Mouse (Mus musculus): ENCODE data around the gene Pjvk. TPM values are rescaled to one million over a fixed set of nuclear protein-coding genes. Genes with fewer than 3 reads are reported as not detected.

Pjvk gene
- polyA plus RNA-seq, 1 experiment from 2014 or later: 0.55 TPM

GRCm38 (mm10) chr2:76643801-76644200, 4.5 kb upstream of the Pjvk start:
- H3K9ac ChIP-seq: no peak overlapping the region
- H3K4me2 ChIP-seq: no peak overlapping the region
- H3K4me1 ChIP-seq (replicated peaks): peaks cover 14% of the 10 kb centered on the region
- ATAC-seq (ENCODE audit: low FRiP score): no peak
- no peaks in the 10 kb centered on the region for H3K9me3 ChIP-seq
- no peak overlapping the region for H3K27ac ChIP-seq
- H3K36me3 ChIP-seq: peaks cover 50% of the 10 kb centered on the region
- H3K27me3 ChIP-seq: no peaks in the 10 kb centered on the region
- H3K4me3 ChIP-seq: no peak overlapping the region

GRCm38 (mm10) chr2:76647441-76647869, 821 bp upstream of the Pjvk start:
- Histone ChIP-seq H3K4me2 (peak overlapping the region; percentile 76), H3K9me3 (no peaks in the 10 kb centered on the region), H3K4me3 (peak overlapping the region; percentile 84), H3K27ac (peak overlapping the region; percentile 96), H3K4me1 (replicated peaks) (peaks cover 16% of the 10 kb centered on the region), H3K9ac (peak overlapping the region; percentile 93), H3K36me3 (peaks cover 15% of the 10 kb centered on the region), H3K27me3 (no peaks in the 10 kb centered on the region)
- WGBS: under 1% methylated on average over 21 of the region's 32 CpGs
- ATAC-seq (ENCODE audit: low FRiP score): peak; percentile 70

- Histone ChIP-seq H3K4me3 (peak overlapping the region; percentile 84), H3K27ac (peak overlapping the region; percentile 96), H3K27me3 (no peaks in the 10 kb centered on the region), H3K36me3 (peaks cover 8% of the 10 kb centered on the region; the same call in 1 of the 2 replicates), H3K9me3 (no peaks in the 10 kb centered on the region; the same call in 1 of the 2 replicates), H3K4me1 (replicated peaks) (peaks cover 16% of the 10 kb centered on the region), H3K4me2 (peak overlapping the region; percentile 76), H3K9ac (peak overlapping the region; percentile 93)
- peak; percentile 57 for ATAC-seq (ENCODE audit: low FRiP score)
- 28% methylated on average over 13 of the region's 13 CpGs for WGBS
These were observed 428 bp downstream of the Pjvk start for GRCm38 (mm10) chr2:76648666-76649141.

- no peak for ATAC-seq (ENCODE audit: low FRiP score)
- WGBS: 97% methylated on average over 4 of the region's 4 CpGs
- Histone ChIP-seq H3K4me3 (no peak overlapping the region), H3K9me3 (no peaks in the 10 kb centered on the region; the same call in 1 of the 2 replicates), H3K27me3 (no peaks in the 10 kb centered on the region), H3K27ac (no peak overlapping the region), H3K4me2 (no peak overlapping the region), H3K4me1 (replicated peaks) (peaks cover 6% of the 10 kb centered on the region), H3K9ac (no peak overlapping the region), H3K36me3 (no peaks in the 10 kb centered on the region)
These were observed 4.8 kb downstream of the Pjvk start for GRCm38 (mm10) chr2:76653070-76653469.

GRCm38 (mm10) chr2:76654646-76655045, 6.4 kb downstream of the Pjvk start:
- Histone ChIP-seq H3K9ac (no peak overlapping the region), H3K27me3 (no peaks in the 10 kb centered on the region), H3K9me3 (no peaks in the 10 kb centered on the region; the same call in 1 of the 2 replicates), H3K27ac (no peak overlapping the region), H3K4me1 (replicated peaks) (no peaks in the 10 kb centered on the region; the same call in 1 of the 2 replicates), H3K4me2 (no peak overlapping the region), H3K4me3 (no peak overlapping the region), H3K36me3 (no peaks in the 10 kb centered on the region)
- WGBS: 77% methylated on average over 5 of the region's 5 CpGs
- ATAC-seq (ENCODE audit: low FRiP score): no peak

GRCm38 (mm10) chr2:76655444-76655843, 7.2 kb downstream of the Pjvk start:
- Histone ChIP-seq H3K9ac (no peak overlapping the region), H3K27ac (no peak overlapping the region), H3K4me1 (replicated peaks) (no peaks in the 10 kb centered on the region; the same call in 1 of the 2 replicates), H3K4me3 (no peak overlapping the region), H3K4me2 (no peak overlapping the region), H3K27me3 (no peaks in the 10 kb centered on the region), H3K36me3 (no peaks in the 10 kb centered on the region), H3K9me3 (no peaks in the 10 kb centered on the region; the same call in 1 of the 2 replicates)
- ATAC-seq (ENCODE audit: low FRiP score): no peak
- 84% methylated on average over 3 of the region's 3 CpGs for WGBS

GRCm38 (mm10) chr2:76655982-76656381, 7.7 kb downstream of the Pjvk start:
- no peaks in the 10 kb centered on the region for H3K27me3 ChIP-seq

GRCm38 (mm10) chr2:76658551-76658950, 10.3 kb downstream of the Pjvk start:
- Histone ChIP-seq H3K4me2 (no peak overlapping the region), H3K9ac (no peak overlapping the region), H3K4me3 (no peak overlapping the region), H3K4me1 (replicated peaks) (no peaks in the 10 kb centered on the region; the same call in 1 of the 2 replicates), H3K9me3 (no peaks in the 10 kb centered on the region), H3K27me3 (no peaks in the 10 kb centered on the region), H3K36me3 (peaks cover 8% of the 10 kb centered on the region), H3K27ac (no peak overlapping the region)
- no peak for ATAC-seq (ENCODE audit: low FRiP score)
- 82% methylated on average over 13 of the region's 13 CpGs for WGBS

More at GRCm38 (mm10) chr2:76655982-76656381, 7.7 kb downstream of the Pjvk start:
- no peak for ATAC-seq (ENCODE audit: low FRiP score)
- H3K9me3 ChIP-seq: no peaks in the 10 kb centered on the region; the same call in 1 of the 2 replicates
- WGBS: 6% methylated on average over 1 of the region's 1 CpGs
- H3K9ac ChIP-seq: no peak overlapping the region
- H3K36me3 ChIP-seq: no peaks in the 10 kb centered on the region
- H3K4me2 ChIP-seq: no peak overlapping the region
- no peaks in the 10 kb centered on the region; the same call in 1 of the 2 replicates for H3K4me1 ChIP-seq (replicated peaks)
- H3K27ac ChIP-seq: no peak overlapping the region
- no peak overlapping the region for H3K4me3 ChIP-seq

- Histone ChIP-seq H3K36me3 (peaks cover 17% of the 10 kb centered on the region), H3K9me3 (no peaks in the 10 kb centered on the region), H3K4me2 (no peak overlapping the region), H3K27me3 (no peaks in the 10 kb centered on the region), H3K27ac (no peak overlapping the region), H3K4me1 (replicated peaks) (no peaks in the 10 kb centered on the region; the same call in 1 of the 2 replicates), H3K9ac (no peak overlapping the region), H3K4me3 (no peak overlapping the region)
- ATAC-seq (ENCODE audit: low FRiP score): no peak
- WGBS: 55% methylated on average over 7 of the region's 8 CpGs
These were observed 11.1 kb downstream of the Pjvk start for GRCm38 (mm10) chr2:76659419-76659818.

- WGBS: 96% methylated on average over 7 of the region's 7 CpGs
- no peak for ATAC-seq (ENCODE audit: low FRiP score)
These were observed 17.3 kb downstream of the Pjvk start for GRCm38 (mm10) chr2:76665531-76665930.

GRCm38 (mm10) chr2:76667200-76667599, 18.9 kb downstream of the Pjvk start:
- WGBS: 91% methylated on average over 5 of the region's 5 CpGs
- ATAC-seq (ENCODE audit: low FRiP score): no peak

More at GRCm38 (mm10) chr2:76665531-76665930, 17.3 kb downstream of the Pjvk start:
- Histone ChIP-seq H3K9ac (no peak overlapping the region), H3K9me3 (no peaks in the 10 kb centered on the region), H3K27me3 (no peaks in the 10 kb centered on the region), H3K36me3 (peaks cover 33% of the 10 kb centered on the region), H3K4me1 (replicated peaks) (0 out of 2 replicates have a peak, but pooled peaks cover 6% of the 10 kb centered on the region), H3K4me3 (no peak overlapping the region), H3K27ac (no peak overlapping the region), H3K4me2 (no peak overlapping the region)

GRCm38 (mm10) chr2:76671641-76672040, 23.4 kb downstream of the Pjvk start:
- WGBS: 83% methylated on average over 6 of the region's 6 CpGs
- ATAC-seq (ENCODE audit: low FRiP score): no peak

More at GRCm38 (mm10) chr2:76667200-76667599, 18.9 kb downstream of the Pjvk start:
- Histone ChIP-seq H3K4me1 (replicated peaks) (peaks cover 17% of the 10 kb centered on the region), H3K27me3 (no peaks in the 10 kb centered on the region), H3K9ac (no peak overlapping the region), H3K4me2 (no peak overlapping the region), H3K27ac (no peak overlapping the region), H3K9me3 (no peaks in the 10 kb centered on the region), H3K4me3 (no peak overlapping the region), H3K36me3 (peaks cover 33% of the 10 kb centered on the region)

More at GRCm38 (mm10) chr2:76671641-76672040, 23.4 kb downstream of the Pjvk start:
- peak overlapping the region; percentile 79; the same call in 1 of the 2 replicates for H3K9ac ChIP-seq
- no peak overlapping the region for H3K27ac ChIP-seq
- H3K27me3 ChIP-seq: no peaks in the 10 kb centered on the region
- peaks cover 32% of the 10 kb centered on the region for H3K4me1 ChIP-seq (replicated peaks)
- peak overlapping the region; percentile 68 for H3K4me2 ChIP-seq
- peaks cover 3% of the 10 kb centered on the region; the same call in 1 of the 2 replicates for H3K36me3 ChIP-seq
- peak overlapping the region; percentile 46 for H3K4me3 ChIP-seq
- no peaks in the 10 kb centered on the region for H3K9me3 ChIP-seq

Data from hindbrain, embryonic 13.5 days (tissue).